Comparison of ENCODE assay signal across 10 mouse cellular contexts in the genomic region with DNA sequence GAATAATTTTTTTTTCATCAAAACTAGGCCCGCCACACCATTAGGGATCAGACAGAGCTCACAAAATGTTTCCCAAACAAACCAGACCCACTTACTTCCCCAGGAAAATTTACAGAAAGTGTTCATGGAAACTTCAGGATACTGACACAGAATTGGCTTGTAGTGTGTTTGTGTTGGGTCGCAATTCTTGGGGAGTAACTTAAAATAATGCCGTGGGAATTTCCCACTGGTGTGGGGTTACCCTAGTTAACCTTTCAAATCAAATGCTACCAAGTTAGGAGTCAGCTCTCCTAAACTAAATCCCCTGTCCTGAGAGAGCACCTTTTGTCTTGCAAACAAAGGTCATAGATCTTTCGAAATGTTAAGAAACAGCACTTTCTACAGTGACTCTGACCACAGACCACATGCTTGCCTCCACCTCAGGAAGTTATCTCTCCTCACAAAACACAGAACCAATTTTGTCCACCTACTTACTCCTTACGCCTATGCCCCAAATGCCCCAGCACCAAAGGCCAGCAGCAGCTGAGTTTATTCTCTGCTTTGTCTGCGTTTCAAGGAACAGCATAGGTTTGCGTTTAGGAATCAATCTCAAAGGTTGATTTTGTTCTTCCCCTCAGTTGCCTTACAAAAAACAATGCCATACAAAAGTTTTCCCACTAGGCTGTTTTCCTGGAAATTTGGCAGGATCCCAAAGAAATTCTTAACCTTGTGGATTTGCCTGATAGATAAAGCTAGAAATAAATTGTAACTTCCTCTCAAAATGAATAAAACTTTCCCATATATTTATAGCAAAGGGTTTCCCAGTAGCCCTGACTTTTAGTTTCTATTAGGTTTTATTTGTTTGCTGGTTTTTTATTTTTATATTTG. TPM values are rescaled to one million over a fixed set of nuclear protein-coding genes. Genes with fewer than 3 reads are reported as not detected.
A peak's percentile ranks its signal among the peaks of the same experiment; 100 is the strongest.
DNase-seq lines count a peak whose midpoint lies in the region; ATAC-seq and TF ChIP-seq lines count a peak whose summit lies in the region.
"Had no signal": no experiment of that assay in that cellular context is flagged by ENCODE, and none has a peak within 500 bp of the region (broad histone marks: within the 10 kb centered on the region; RNA-seq: fewer than 3 reads in every experiment).

No protein-coding gene starts in this region.

- ATAC-seq in kidney, embryonic 16.5 days (ENCODE audit: low FRiP score, low TSS enrichment) = no peak
- ATAC-seq in limb, embryonic 13.5 days (ENCODE audit: low FRiP score, low read depth) = no peak
- no peak for ATAC-seq in frontal cortex, adult (ENCODE audit: low TSS enrichment)

- no peaks in the 10 kb centered on the region for H3K27me3 ChIP-seq in kidney, embryonic 16.5 days (ENCODE audit: insufficient read depth, low read length)
- H3K27me3 ChIP-seq in limb, embryonic 13.5 days = no peaks in the 10 kb centered on the region
- H3K27me3 ChIP-seq: liver, embryonic 13.5 days had no signal

- DNase-seq in kidney, adult 18-20 months = no peak
- DNase-seq in ES-E14 (ENCODE audit: low read depth, low spot score) = peak; percentile 12
- DNase-seq in retina, embryonic 14.5 days (ENCODE audit: low spot score) = no peak
- DNase-seq in urinary bladder, postnatal 4 days (ENCODE audit: low spot score in 2 of 2) = no peak
- DNase-seq: liver, embryonic 13.5 days; right cerebral cortex, postnatal 14 days had no signal

- WGBS in kidney, embryonic 16.5 days = 37% methylated on average over 7 of the region's 7 CpGs
- 49% methylated on average over 7 of the region's 7 CpGs for WGBS in limb, embryonic 13.5 days

- H3K4me2 ChIP-seq in kidney, embryonic 16.5 days (replicated peaks; ENCODE audit: low read depth, low read length) = no peak overlapping the region
- H3K4me2 ChIP-seq in limb, embryonic 13.5 days (replicated peaks) = no peak overlapping the region
- H3K4me2 ChIP-seq: liver, embryonic 13.5 days had no signal

- in situ Hi-C loops in ES-E14 (cut with MboI; ENCODE audit: low sequenced_read_pairs in 2 of 2, unreplicated experiment in 2 of 2) = no loop called here

- TF ChIP-seq CTCF in cortical plate, adult 2 months (IDR thresholded peaks at IDR 0.05; ENCODE audit: extremely low read depth, insufficient read depth, low read length) = no peak

- no peak overlapping the region for H3K9ac ChIP-seq in kidney, embryonic 16.5 days (replicated peaks; ENCODE audit: low read length)
- H3K9ac ChIP-seq in ES-E14 (ENCODE audit: insufficient read depth, low read depth, low read length, poor library complexity, severe bottlenecking) = no peak overlapping the region
- no peak overlapping the region for H3K9ac ChIP-seq in limb, embryonic 13.5 days
- H3K9ac ChIP-seq: liver, embryonic 13.5 days had no signal

- peaks cover 6% of the 10 kb centered on the region for H3K36me3 ChIP-seq in kidney, embryonic 16.5 days (ENCODE audit: insufficient read depth, low read length)
- H3K36me3 ChIP-seq in ES-E14 (ENCODE audit: control insufficient read depth, insufficient read depth, low read length, poor library complexity, severe bottlenecking) = no peaks in the 10 kb centered on the region
- H3K36me3 ChIP-seq in limb, embryonic 13.5 days = no peaks in the 10 kb centered on the region; the same call in 1 of the 2 replicates
- H3K36me3 ChIP-seq: liver, embryonic 13.5 days had no signal

- no peak overlapping the region for H3K4me3 ChIP-seq in kidney, embryonic 16.5 days (ENCODE audit: low read length)
- no peak overlapping the region for H3K4me3 ChIP-seq in ES-E14 (ENCODE audit: insufficient read depth in 1 of 2, low read depth in 1 of 2, low read length in 2 of 2, poor library complexity in 1 of 2, severe bottlenecking in 1 of 2)
- no peak overlapping the region for H3K4me3 ChIP-seq in cortical plate, adult 2 months (ENCODE audit: insufficient read depth, low read length)
- no peak overlapping the region for H3K4me3 ChIP-seq in limb, embryonic 13.5 days
- H3K4me3 ChIP-seq: liver, embryonic 13.5 days had no signal

- TF ChIP-seq POLR2A in cortical plate, adult 2 months (IDR thresholded peaks at IDR 0.05; ENCODE audit: extremely low read depth, insufficient read depth, low read length) = no peak

- H3K4me1 ChIP-seq in kidney, embryonic 16.5 days (ENCODE audit: insufficient read depth, low read length) = peaks cover 18% of the 10 kb centered on the region
- 0 out of 4 replicates have a peak, but pooled peaks cover 0 to 2% of the 10 kb centered on the region in 2 experiments for H3K4me1 ChIP-seq in ES-E14 (ENCODE audit: control insufficient read depth in 2 of 2, insufficient read depth in 2 of 2, low read length in 2 of 2, poor library complexity in 1 of 2)
- H3K4me1 ChIP-seq in cortical plate, adult 2 months (ENCODE audit: control insufficient read depth, insufficient read depth, low read length) = no peaks in the 10 kb centered on the region
- H3K4me1 ChIP-seq in limb, embryonic 13.5 days = peaks cover 7% of the 10 kb centered on the region; the same call in 1 of the 2 replicates

- no peaks in the 10 kb centered on the region for H3K9me3 ChIP-seq in kidney, embryonic 16.5 days (ENCODE audit: low read length)
- no peaks in the 10 kb centered on the region for H3K9me3 ChIP-seq in ES-E14 (ENCODE audit: control insufficient read depth, insufficient read depth, low read depth, low read length)
- H3K9me3 ChIP-seq in limb, embryonic 13.5 days = no peaks in the 10 kb centered on the region
- H3K9me3 ChIP-seq: liver, embryonic 13.5 days had no signal

- peak overlapping the region; percentile 88 for H3K27ac ChIP-seq in kidney, embryonic 16.5 days (ENCODE audit: low read length)
- H3K27ac ChIP-seq in ES-E14 (ENCODE audit: insufficient read depth, low read depth, low read length, poor library complexity, severe bottlenecking) = no peak overlapping the region
- peak overlapping the region; percentile 70 for H3K27ac ChIP-seq in cortical plate, adult 2 months (ENCODE audit: insufficient read depth, low read length)
- H3K27ac ChIP-seq in limb, embryonic 13.5 days = 0 out of 2 replicates have a peak overlapping the region, but pooled peaks have one; percentile 40
- H3K27ac ChIP-seq: liver, embryonic 13.5 days had no signal

TF ChIP-seq in ES-E14, 5 proteins besides CTCF, POLR2A, EP300 and RAD21:
- TF ChIP-seq HCFC1 (IDR thresholded peaks at IDR 0.05; ENCODE audit: borderline replicate concordance, insufficient read depth, low read length) (no peak), ZC3H11A (IDR thresholded peaks at IDR 0.05; ENCODE audit: borderline replicate concordance, low read depth, low read length) (no peak), CHD2 (IDR thresholded peaks at IDR 0.05; ENCODE audit: low read depth, low read length) (no peak), MAFK (IDR thresholded peaks at IDR 0.05; ENCODE audit: insufficient read depth, low read depth, low read length) (no peak), ZNF384 (IDR thresholded peaks at IDR 0.05; ENCODE audit: low read depth, low read length) (no peak)

RNA-seq across cellular contexts. Expression of a gene that starts 13.7 kb away (rescaled TPM):
- polyA plus RNA-seq in kidney, embryonic 16.5 days (2015; fragmentation: Nextera tagmentation; extraction: Ambion mirVana) = 227 and 249 TPM in 2 replicates
- total RNA-seq in ES-E14 (2012; rRNA removed) = 0.42 and 5.1 TPM in 2 replicates
- polyA plus RNA-seq in cortical plate, adult 2 months (2012; rRNA removed) = 43.1 and 43.7 TPM in 2 replicates
- 53.1 and 59.8 TPM in 2 replicates for polyA plus RNA-seq in limb, embryonic 13.5 days (2015; fragmentation: Nextera tagmentation; extraction: Ambion mirVana)
